Mouse (Mus musculus): ENCODE data around the gene Eif4ebp2. TPM values are rescaled to one million over a fixed set of nuclear protein-coding genes. Genes with fewer than 3 reads are reported as not detected.
"Not testable (repeated sequence)": the region's sequence is repeated elsewhere in the genome, so short reads cannot be mapped to it uniquely, and the experiment has no call there.

Eif4ebp2 gene
- polyA plus RNA-seq, 1 experiment: 42.3 TPM

GRCm38 (mm10) chr10:61465009-61465408 is 12.5 kb upstream of the Eif4ebp2 start:
- TF ChIP-seq USF1 (IDR thresholded peaks at IDR 0.05; ENCODE audit: low read depth): no peak
- no peak for TF ChIP-seq MYOD1 (IDR thresholded peaks at IDR 0.05; ENCODE audit: control insufficient read depth, insufficient read length, low read depth)
- TF ChIP-seq CTCF (IDR thresholded peaks at IDR 0.05; ENCODE audit: control insufficient read depth, insufficient read depth, insufficient read length): no peak
- TF ChIP-seq MAX (IDR thresholded peaks at IDR 0.05): no peak
- Histone ChIP-seq H3K79me2 (ENCODE audit: control insufficient read depth, insufficient read depth) (no peaks in the 10 kb centered on the region), H3K79me3 (ENCODE audit: low read depth) (no peaks in the 10 kb centered on the region), H3K27me3 (ENCODE audit: control insufficient read depth, insufficient read depth, insufficient read length) (no peaks in the 10 kb centered on the region), H3K36me3 (ENCODE audit: control insufficient read depth, insufficient read depth) (no peaks in the 10 kb centered on the region), H3ac (ENCODE audit: control insufficient read depth, insufficient read length, low read depth) (no peak overlapping the region), H3K4me3 (ENCODE audit: insufficient read depth, poor library complexity, severe bottlenecking) (no peak overlapping the region)

DNA sequence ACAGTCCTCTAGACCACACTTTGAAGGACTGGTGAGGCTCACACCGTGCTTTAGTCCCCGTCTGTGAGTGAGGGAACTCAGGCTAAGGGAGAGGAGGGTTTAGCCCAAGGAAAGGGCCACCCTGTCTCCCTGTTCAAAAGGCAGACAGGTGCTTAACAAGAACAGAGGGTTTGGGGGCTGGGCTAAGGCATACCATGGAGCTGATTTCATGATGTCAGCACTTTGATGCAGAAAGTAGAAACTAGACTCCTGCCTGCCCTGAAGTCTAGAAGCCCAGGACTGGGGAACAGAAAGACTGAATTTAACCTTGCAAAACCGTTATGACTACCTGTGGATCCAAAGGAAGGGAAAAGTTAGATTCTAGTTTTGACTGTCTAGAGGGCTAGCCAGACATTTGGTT is 4.7 kb upstream of the Eif4ebp2 start:
- Histone ChIP-seq H3K27me3 (ENCODE audit: control insufficient read depth, insufficient read depth, insufficient read length) (no peaks in the 10 kb centered on the region), H3ac (ENCODE audit: control insufficient read depth, insufficient read length, low read depth) (no peak overlapping the region), H3K4me3 (ENCODE audit: insufficient read depth, poor library complexity, severe bottlenecking) (no peak overlapping the region), H3K79me2 (ENCODE audit: control insufficient read depth, insufficient read depth) (peaks cover 3% of the 10 kb centered on the region), H3K36me3 (ENCODE audit: control insufficient read depth, insufficient read depth) (no peaks in the 10 kb centered on the region), H3K79me3 (ENCODE audit: low read depth) (peaks cover 2% of the 10 kb centered on the region)
- TF ChIP-seq FOSL1 (IDR thresholded peaks at IDR 0.05; ENCODE audit: insufficient read depth, low read length, poor library complexity, severe bottlenecking) (no peak), MAX (IDR thresholded peaks at IDR 0.05) (no peak), MYOD1 (IDR thresholded peaks at IDR 0.05; ENCODE audit: control insufficient read depth, insufficient read length, low read depth) (no peak), USF1 (IDR thresholded peaks at IDR 0.05; ENCODE audit: low read depth) (no peak), CEBPB (IDR thresholded peaks at IDR 0.05; ENCODE audit: low read depth) (no peak), CTCF (IDR thresholded peaks at IDR 0.05; ENCODE audit: control insufficient read depth, insufficient read depth, insufficient read length) (no peak), MYOG (IDR thresholded peaks at IDR 0.05; ENCODE audit: control insufficient read depth, extremely low read depth, insufficient read length) (no peak)

DNA sequence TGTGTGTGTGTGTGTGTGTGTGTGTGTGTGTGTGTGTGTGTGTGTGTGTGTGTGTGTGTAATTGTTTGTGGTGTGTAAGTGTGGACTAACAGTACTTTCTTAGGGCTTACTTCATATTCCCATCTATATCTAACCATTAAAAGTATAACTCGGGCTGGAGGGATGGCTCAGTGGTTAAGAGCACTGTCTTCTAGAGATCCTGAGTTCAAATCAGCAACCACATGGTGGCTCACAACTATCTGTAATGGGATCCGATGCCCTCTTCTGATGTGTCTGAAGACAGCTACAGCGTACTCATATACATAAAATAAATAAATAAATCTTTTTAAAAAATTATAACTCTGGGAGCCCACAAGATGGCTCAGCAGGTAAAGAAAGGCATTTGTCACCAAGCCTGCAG is 710 bp upstream of the Eif4ebp2 start:
- not testable (repeated sequence) for H3ac ChIP-seq (ENCODE audit: control insufficient read depth, insufficient read length, low read depth); H3K4me3 ChIP-seq (ENCODE audit: insufficient read depth, poor library complexity, severe bottlenecking); H3K27me3 ChIP-seq (ENCODE audit: control insufficient read depth, insufficient read depth, insufficient read length); H3K36me3 ChIP-seq (ENCODE audit: control insufficient read depth, insufficient read depth)
- Histone ChIP-seq H3K79me3 (ENCODE audit: low read depth) (peaks cover 41% of the 10 kb centered on the region), H3K79me2 (ENCODE audit: control insufficient read depth, insufficient read depth) (peaks cover 43% of the 10 kb centered on the region)

DNA sequence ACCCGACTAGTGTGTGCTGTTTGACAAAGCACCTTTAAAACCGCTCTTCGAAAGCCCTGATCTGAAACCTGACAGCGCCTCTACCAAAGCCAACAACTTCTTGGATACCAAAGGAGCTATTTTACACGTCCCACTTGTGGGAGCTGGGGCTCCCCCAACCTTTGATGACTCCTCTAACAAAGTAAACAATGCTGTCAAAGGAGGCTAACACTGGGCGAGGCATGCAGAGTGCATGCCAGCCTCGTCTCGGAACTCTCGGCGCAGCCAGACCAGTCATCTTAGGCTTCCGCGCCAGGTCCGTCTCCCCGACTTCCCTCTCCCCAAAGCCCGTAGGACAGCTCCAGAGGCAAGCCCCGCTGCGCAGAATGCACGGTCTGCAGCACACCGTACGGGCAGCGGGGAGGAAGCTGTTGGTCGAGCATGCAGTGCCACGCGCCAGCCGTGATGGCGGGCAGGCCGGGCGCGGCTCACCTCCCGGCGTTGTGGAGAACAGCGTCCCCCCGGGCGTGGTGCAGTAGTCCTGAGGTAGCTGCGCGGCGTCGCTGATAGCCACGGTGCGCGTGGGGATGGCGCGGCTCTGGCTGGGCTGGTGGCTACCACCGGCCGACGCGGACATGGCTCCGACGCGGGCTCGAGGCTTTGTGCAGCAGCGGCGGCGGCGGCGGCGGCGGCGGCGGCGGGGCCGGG is 387 bp downstream of the Eif4ebp2 start:
- Histone ChIP-seq H3K27me3 (ENCODE audit: control insufficient read depth, insufficient read depth, insufficient read length) (no peaks in the 10 kb centered on the region), H3K36me3 (ENCODE audit: control insufficient read depth, insufficient read depth) (peaks cover 13% of the 10 kb centered on the region), H3K79me3 (ENCODE audit: low read depth) (peaks cover 52% of the 10 kb centered on the region), H3K4me3 (ENCODE audit: insufficient read depth, poor library complexity, severe bottlenecking) (peak overlapping the region; percentile 82), H3K79me2 (ENCODE audit: control insufficient read depth, insufficient read depth) (peaks cover 54% of the 10 kb centered on the region), H3ac (ENCODE audit: control insufficient read depth, insufficient read length, low read depth) (peak overlapping the region; percentile 70)
- peak; percentile 53 for TF ChIP-seq MAX (IDR thresholded peaks at IDR 0.05)
- peak; percentile 18 for TF ChIP-seq CTCF (IDR thresholded peaks at IDR 0.05; ENCODE audit: control insufficient read depth, insufficient read depth, insufficient read length)
- no peak for TF ChIP-seq FOSL1 (IDR thresholded peaks at IDR 0.05; ENCODE audit: insufficient read depth, low read length, poor library complexity, severe bottlenecking)

GRCm38 (mm10) chr10:61451463-61451930 is 964 bp downstream of the Eif4ebp2 start:
- H3K36me3 ChIP-seq (ENCODE audit: control insufficient read depth, insufficient read depth): peaks cover 13% of the 10 kb centered on the region
- H3K79me3 ChIP-seq (ENCODE audit: low read depth): peaks cover 58% of the 10 kb centered on the region
- H3K79me2 ChIP-seq (ENCODE audit: control insufficient read depth, insufficient read depth): peaks cover 60% of the 10 kb centered on the region
- H3K27me3 ChIP-seq (ENCODE audit: control insufficient read depth, insufficient read depth, insufficient read length): no peaks in the 10 kb centered on the region
- TF ChIP-seq CEBPB (IDR thresholded peaks at IDR 0.05; ENCODE audit: low read depth) (peak; percentile 73), MAX (IDR thresholded peaks at IDR 0.05) (no peak)
- peak overlapping the region; percentile 82 for H3K4me3 ChIP-seq (ENCODE audit: insufficient read depth, poor library complexity, severe bottlenecking)
- peak overlapping the region; percentile 70 for H3ac ChIP-seq (ENCODE audit: control insufficient read depth, insufficient read length, low read depth)

GRCm38 (mm10) chr10:61448834-61449233 is 3.6 kb downstream of the Eif4ebp2 start:
- H3K79me2 ChIP-seq (ENCODE audit: control insufficient read depth, insufficient read depth): peaks cover 87% of the 10 kb centered on the region
- TF ChIP-seq USF1 (IDR thresholded peaks at IDR 0.05; ENCODE audit: low read depth) (no peak), MYOG (IDR thresholded peaks at IDR 0.05; ENCODE audit: control insufficient read depth, extremely low read depth, insufficient read length) (no peak), CEBPB (IDR thresholded peaks at IDR 0.05; ENCODE audit: low read depth) (no peak), MYOD1 (IDR thresholded peaks at IDR 0.05; ENCODE audit: control insufficient read depth, insufficient read length, low read depth) (no peak), CTCF (IDR thresholded peaks at IDR 0.05; ENCODE audit: control insufficient read depth, insufficient read depth, insufficient read length) (no peak), FOSL1 (IDR thresholded peaks at IDR 0.05; ENCODE audit: insufficient read depth, low read length, poor library complexity, severe bottlenecking) (no peak), MAX (IDR thresholded peaks at IDR 0.05) (no peak)
- no peak overlapping the region for H3K4me3 ChIP-seq (ENCODE audit: insufficient read depth, poor library complexity, severe bottlenecking)
- H3ac ChIP-seq (ENCODE audit: control insufficient read depth, insufficient read length, low read depth): no peak overlapping the region
- peaks cover 13% of the 10 kb centered on the region for H3K36me3 ChIP-seq (ENCODE audit: control insufficient read depth, insufficient read depth)
- H3K79me3 ChIP-seq (ENCODE audit: low read depth): peaks cover 84% of the 10 kb centered on the region
- H3K27me3 ChIP-seq (ENCODE audit: control insufficient read depth, insufficient read depth, insufficient read length): no peaks in the 10 kb centered on the region
